Mouse (Mus musculus) bone marrow macrophage, adult 2 months (primary cell): ENCODE measurements at regions not wholly inside any gene's neighbourhood (a gene's known extent, or its start where the extent isn't known, plus 50 kb on each side); places are given as distances from the start of the nearest gene placed in this dataset.

Experiments used
- CTCF ChIP-seq: IDR thresholded peaks from 2 replicates; pipeline ENCODE4 v1.5.1; 2012; ENCODE audit warnings: low read depth, mild to moderate bottlenecking, low read length, moderate library complexity
- POLR2A ChIP-seq: IDR thresholded peaks from 2 replicates; pipeline ENCODE4 v1.6.1; 2012; ENCODE audit warnings: mild to moderate bottlenecking, low read depth, low read length, borderline replicate concordance

- TF ChIP-seq CTCF (no peak), POLR2A (no peak)
Observed at GRCm38 (mm10) chr13:44626806-44627205, 102.5 kb upstream of the Jarid2 start.
